Mouse (Mus musculus): ENCODE data around the gene Trim38.

The Trim38 gene

DNA sequence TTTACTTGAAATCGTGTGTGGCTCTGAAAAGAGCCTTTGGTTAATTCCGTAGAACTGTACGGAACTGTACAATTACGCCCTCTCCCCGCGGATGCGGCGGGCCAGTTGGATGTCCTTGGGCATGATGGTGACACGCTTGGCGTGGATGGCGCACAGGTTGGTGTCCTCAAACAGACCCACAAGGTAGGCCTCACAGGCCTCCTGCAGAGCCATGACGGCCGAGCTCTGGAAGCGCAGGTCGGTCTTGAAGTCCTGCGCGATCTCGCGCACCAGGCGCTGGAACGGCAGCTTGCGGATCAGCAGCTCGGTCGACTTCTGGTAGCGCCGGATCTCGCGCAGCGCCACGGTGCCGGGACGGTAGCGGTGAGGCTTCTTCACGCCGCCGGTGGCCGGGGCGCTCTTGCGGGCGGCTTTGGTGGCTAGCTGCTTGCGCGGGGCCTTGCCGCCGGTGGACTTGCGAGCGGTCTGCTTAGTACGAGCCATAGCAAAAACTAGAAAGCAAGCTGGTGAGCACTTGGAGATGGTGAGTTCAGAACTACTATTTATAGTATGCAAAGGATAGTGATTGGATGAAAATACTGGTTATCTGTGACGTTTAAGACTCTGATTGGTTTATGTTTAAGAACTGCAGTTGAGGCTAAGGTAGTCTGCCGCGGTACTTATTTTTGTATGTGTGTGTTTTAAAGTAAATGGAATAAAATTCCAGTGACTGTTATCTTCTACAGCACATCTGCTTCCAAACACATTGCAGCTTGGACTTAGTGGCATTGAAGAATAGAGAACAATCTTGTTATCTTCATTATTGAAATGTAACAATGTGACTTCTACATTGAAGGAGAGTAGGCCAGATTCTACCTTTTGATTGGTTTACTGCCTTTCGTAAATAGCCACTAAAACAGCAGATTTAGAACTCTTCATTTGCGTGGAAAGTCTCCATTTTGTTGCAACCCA, 7.6 kb upstream of the Trim38 start, which contains the start of gene Hist1h3a:
TSS of gene Hist1h3a (minus strand) at position 516 of the 951 bp plus-strand sequence.
- DNase-seq (ENCODE audit: low spot score): peak; percentile 50

DNA sequence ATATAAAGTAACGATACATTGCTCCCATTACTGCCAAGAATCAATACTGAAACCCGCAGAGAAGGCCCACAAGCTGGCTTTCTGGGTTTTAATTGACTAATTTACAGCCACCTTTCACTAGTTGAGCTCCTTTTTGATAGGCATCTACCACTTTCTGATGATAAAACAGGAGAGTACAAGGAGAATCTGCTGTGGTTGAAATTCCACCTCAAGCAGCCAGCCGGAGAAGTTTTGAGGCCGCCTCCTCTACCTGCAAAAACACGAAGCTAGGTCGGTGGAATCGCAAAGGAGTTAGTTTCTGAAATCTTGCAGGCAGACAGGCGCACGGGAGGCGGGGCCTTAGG, 6.5 kb upstream of the Trim38 start:
- DNase-seq (ENCODE audit: low spot score): no peak

DNA sequence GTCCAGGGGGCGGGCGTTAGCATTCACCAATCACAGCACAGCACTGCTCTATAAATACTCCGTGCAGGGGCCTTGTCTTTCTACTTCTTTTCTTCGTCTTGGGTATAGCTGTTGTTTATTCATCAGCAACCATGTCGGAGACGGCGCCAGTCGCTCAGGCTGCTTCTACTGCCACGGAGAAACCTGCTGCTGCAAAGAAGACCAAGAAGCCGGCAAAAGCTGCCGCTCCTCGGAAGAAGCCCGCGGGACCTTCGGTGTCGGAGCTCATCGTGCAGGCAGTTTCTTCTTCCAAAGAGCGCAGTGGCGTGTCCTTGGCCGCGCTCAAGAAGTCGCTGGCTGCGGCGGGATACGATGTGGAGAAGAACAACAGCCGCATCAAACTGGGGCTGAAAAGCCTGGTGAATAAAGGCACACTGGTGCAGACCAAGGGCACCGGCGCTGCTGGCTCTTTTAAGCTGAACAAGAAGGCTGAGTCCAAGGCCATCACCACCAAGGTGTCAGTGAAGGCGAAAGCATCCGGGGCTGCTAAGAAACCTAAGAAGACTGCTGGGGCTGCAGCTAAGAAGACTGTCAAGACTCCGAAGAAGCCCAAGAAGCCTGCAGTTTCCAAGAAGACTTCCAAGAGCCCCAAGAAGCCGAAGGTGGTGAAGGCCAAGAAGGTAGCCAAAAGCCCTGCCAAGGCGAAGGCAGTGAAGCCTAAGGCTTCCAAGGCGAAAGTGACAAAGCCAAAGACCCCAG, 6.0 kb upstream of the Trim38 start, which contains the start of gene Hist1h1a:
TSS of gene Hist1h1a (plus strand) at position 81 of the 738 bp plus-strand sequence.
- DNase-seq (ENCODE audit: low spot score): peak; percentile 80

DNA sequence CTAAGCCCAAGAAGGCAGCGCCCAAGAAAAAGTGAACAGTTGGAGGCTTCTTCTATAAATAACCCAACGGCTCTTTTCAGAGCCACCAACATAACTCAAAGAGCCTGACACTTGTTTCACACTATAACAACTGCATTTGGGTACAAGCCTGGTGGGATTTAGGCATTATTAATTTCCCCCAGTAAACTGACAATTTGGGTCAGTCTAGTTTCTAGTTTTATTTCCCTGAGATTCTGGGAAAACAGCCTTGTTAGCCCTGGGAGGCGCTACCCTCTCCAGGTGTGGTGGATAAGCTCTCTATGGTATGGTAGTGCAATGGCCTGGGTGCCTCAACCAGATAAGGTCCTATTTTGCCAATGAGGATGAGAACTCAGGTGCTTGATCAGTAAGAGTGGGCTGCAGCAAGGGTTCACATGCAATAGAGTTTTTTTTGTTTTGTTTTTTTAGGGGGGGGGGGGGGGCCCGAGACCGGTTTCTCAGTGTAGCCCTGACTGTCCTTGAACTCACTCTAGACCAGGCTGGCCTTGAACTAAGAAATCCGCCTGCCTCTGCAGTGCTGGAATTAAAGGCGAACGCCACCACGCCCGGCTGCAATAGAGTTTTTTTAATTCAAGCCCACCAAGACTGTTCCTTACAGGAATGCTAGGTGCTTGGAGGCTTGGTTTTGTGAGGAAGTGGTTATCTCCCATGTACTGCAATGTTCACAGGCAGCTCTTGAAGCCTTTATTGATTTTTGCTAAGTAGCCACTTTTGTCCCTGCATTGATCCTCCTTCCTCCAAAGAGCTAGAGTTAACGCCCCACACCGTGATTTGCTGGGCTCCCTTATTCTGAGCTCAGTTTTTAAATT, 5.2 kb upstream of the Trim38 start:
- no peak for DNase-seq (ENCODE audit: low spot score)

DNA sequence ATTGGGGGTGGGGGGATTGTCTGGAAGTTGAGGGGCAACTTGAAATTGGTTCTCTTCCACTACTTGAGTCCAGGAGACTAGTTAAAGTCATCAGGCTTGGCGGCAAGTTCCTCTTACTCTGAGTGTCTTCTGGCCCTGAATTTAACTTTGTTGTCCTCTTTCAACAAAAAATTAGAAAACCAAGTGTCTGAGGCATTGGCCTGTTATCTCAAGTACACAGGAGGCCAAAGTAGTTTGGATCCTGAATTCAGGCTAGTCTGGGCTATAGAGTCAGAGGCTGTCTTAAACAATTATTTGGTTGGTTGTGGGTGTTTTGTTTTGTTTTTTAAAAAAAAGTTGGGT, 4.6 kb upstream of the Trim38 start:
- no peak for DNase-seq (ENCODE audit: low spot score)

DNA sequence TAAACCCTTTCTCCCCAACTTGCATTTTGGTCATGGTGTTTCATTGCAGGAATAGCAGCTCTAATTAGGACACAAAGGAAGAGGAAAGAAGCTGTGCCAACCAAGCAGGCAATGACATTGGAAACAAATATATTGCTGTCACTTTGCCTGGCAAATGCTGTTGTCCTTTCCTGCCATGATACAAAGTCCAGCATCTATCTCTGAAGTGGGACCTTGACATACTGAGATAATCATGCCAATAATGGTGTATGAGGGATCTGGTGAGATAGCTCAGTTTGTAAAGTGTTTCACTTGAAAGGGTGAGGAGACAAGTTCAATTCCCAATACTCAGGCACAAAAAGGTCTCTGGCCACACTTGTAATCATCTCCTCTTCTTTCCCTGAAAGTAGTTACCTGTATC, 2.9 kb upstream of the Trim38 start:
- DNase-seq (ENCODE audit: low spot score): no peak

DNA sequence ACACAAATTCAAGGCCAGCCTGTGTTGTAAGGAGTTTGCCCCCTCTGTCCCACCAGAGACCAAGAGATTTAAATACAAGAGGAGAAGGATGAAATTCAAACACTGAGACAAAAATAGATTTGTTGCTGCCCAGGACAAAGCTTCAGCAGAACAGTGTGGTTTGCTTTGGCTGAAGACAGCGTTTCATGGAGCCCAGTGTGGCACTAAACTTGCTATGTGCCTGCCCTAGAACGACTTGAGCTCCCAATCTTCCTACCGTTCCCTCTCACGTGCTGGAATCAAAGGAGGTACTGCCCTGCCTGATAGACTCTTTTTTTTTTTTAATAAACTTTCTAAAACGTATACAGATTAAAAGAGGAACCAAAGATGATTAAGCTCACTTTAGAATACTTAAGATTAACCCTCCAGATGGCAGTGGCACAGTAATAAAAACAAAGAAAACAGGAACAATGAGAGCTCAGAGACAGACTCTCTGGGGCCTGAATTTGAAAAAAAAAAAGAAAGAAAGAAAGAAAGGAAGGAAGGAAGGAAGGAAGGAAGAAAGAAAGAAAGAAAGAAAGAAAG, 797 bp upstream of the Trim38 start:
- no peak for DNase-seq (ENCODE audit: low spot score)

DNA sequence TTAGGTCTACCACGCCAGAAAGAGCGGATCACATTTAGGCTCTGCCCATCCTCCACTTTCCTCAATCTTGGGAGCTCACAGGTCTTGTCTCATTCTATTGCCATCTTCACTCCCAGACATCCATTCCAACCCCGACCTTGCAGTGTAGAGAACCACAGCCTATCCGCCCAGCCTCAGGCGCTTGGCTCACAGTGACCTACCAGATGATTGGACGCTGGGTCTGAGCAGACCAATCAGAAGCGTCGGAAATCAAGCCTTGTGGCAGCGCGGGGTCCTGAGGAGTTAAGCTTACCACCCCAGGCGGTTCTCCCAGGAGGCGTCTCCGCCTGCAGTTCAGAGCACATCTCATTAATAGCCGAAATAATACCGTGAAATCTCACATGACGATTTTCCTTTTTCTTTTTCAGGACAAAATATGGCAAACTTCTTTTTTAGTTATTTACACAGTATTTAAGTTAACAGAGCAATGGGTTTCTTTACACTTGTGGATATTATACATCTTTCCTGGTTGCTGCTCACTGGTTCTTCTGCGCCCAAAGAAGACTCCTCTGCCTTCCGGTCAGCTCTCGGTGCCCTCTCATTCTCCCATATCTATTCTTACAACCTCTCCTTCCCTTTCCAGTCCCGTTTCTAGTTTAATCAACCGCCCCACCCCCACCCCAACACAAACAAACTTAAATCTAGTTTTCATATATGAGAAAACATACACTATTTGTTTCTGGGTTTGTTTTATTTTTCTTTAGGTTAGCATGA, 3.0 kb downstream of the Trim38 start:
- peak; percentile 44 for DNase-seq (ENCODE audit: low spot score)

DNA sequence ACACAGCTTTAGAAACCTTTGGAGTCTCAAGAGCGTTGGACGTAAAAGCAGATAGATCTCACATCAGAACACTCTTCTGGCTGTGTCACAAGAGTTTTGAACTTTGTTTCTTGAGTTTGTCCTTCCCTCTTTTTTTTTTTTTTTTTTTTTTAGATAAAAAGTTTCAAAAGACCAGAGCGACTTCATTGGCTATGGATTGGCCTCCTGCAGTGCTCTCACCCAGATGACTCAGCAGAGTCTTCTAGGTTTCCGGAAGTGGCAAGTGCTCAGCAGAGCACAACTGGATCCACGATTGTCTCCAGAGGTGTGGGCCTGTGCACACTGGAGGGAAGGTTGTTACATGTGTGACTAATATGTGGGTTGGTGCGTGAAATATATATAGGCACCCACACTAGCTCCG, 8.6 kb downstream of the Trim38 start:
- DNase-seq (ENCODE audit: low spot score): no peak

DNA sequence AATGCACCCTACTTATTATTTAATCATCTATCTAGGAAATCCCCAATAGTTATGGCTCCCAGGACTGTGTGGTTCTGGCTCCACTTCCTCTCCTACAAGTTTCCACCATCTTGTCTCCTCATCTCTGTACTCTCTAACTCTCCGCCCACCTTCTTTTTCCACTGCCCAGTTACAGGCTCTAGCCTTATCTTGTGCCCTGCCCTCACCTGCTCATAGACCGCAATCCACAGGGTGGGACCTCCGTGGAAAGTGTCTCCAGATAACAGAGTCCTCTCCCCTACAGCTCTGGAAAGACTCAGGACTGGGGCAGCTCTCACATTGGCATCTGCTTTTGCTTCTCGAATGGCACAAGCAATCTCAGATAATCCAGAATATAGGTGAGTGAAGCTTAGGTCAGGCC, 9.3 kb downstream of the Trim38 start:
- no peak for DNase-seq (ENCODE audit: low spot score)

DNA sequence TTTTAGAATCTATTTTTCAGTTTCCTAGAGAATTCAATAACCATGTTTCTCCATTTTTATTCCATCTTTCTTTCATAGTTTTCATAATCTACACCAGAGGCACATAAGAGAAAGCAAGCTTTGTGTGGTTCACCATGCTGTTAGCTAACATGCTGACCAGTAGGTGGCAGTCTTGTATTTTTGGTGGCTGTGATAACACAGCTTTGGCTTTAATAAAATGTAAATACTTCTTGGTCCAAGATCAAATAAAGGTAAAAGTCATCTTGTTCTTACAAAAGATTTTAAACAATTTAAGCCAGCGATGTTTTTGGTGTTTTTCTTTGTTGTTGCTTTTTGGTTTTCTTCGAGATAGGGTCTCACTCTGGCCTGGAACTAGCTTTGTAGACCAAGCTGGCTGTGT, 22.8 kb downstream of the Trim38 start:
- DNase-seq (ENCODE audit: low spot score): no peak

DNA sequence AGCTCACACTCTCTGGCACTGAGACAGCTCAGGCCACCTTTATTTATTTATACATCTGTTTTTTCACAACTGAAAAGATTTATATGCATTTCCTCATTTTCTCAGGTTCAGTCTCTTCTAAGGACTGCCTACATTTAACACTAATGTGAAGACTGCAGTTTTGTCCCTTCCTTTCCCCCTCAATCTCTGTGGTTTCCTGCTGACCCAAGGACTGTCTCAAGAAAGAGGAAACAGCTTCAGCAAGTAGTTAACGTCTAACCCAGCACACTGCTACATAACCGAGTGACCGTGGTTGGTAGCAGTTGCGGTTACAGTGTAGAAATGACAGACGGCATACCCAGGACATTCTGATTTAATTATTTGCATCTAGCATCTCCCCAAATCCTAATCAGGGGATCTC, 29.7 kb downstream of the Trim38 start:
- DNase-seq (ENCODE audit: low spot score): no peak

DNA sequence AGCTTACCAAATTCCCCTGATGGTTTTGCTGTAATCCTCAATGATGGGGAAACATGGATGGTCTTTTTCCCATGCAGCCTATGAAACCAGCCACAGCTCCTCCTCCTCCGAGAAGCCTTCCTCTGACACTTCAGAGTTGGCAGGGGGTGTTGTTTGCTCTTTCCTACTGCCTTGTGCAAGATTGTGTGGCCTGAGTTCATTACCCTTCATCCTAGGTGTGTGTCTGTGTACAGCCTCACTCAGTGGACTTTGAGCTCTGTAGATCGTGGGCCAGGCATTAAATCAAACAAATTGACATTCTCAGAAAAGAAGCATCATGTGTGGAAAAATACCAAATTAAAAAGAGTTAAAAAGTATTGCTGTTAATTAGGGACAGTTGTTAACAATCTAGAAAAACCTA, 34.8 kb downstream of the Trim38 start:
- no peak for DNase-seq (ENCODE audit: low spot score)

DNA sequence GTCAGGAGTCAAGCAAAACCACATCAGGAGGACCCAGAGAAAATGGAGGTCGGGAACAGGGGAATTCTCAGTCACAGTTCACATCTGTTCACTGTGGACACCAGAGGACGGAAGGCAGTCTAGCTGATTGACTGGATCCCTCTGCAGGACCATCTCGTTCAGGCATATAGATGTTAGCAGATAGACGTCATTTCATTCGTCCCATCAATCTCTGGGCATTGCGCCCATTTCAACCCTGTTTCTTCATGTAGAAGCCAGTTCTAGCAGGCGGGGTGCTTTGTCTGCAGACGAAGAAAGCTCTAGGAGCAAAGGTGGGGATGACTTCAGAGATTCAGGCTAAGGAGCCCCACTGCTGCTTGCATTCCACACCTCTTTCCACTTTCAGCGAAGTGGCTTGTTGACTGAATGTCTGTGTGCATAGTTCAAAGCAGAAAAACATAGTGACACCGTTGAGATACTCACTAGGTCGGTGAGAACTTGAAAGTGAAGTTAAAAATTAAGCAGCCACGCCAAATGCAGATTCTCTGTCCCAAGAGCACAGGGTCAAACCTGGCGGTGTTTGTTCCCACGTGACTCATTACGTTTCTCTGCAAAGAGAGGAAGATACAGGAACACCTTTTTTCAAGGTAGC, 36.8 kb downstream of the Trim38 start, which contains the start of gene Slc17a2:
TSS of gene Slc17a2 (plus strand) at position 572 of the 631 bp plus-strand sequence.
- no peak for DNase-seq (ENCODE audit: low spot score)

DNA sequence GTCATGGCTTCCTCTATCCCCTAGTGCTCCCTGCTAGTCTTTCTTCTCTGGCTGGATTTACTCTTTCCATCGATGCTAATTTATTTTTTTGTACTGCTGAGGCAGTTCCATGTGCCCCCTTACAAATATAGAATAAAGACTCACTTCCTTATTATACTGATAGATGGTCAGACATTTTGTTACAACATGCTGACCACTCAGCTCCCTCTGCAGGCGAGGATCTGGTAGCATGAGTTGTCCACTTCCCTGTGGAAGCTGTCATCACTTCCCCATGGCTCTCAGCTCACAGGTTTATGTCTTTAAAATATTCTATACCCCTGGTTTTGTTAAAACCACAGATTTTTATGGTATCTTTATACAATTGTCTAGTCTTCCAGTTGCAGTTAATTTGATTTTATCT, 46.4 kb downstream of the Trim38 start:
- DNase-seq (ENCODE audit: low spot score): no peak

DNA sequence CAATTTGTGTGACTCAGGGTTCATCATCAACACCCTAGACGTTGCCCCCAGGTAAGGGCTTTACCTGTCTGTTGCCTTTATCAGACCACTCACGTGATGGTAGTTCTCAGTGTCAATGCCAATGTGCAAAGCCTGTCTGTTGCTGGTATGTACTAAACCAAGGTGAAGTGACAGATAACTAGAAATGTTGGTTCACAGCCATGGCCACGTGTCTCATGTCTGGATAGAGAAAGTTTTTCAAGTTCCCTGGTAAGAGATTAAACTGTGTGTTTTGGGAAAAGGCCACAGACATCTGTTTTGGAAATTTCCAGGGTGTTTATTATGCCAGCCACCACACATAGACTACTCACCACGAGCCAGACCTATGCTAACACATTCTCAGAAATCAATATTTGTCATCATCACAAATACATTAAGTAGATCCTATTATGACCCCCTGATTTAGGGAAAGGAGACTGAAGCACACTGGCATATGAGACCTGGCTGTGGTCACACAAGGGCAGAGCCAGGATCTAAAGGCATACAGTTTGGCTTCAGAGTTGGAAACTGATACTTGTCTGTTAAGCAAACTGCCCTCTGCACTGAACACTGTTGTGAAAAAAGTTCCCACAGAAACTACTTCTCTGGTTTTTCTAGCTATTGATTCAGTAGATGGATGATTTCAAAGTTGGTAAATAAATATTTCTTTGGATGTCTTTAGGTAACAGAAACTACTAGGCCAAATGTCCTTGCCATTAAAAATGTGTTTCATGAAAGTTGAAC, 50.6 kb downstream of the Trim38 start:
- no peak for DNase-seq (ENCODE audit: low spot score)

DNA sequence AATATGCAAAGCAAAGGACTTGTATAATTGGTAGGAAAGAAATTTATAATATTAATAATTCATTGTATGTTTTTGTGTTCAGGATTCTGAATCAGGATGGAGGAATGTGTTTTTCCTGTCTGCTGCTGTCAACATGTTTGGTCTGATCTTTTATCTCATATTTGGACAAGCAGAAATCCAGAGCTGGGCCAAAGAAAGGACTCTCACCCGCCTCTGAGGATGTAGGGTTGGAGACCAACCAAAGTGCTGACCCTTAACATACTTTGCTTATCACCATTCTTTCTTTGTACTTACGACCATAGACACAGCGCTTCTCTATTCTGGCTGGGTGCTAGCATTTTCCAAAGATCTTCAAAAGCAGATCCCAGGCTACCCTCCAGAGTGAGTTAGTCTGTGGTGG, 52.5 kb downstream of the Trim38 start:
- no peak for DNase-seq (ENCODE audit: low spot score)

DNA sequence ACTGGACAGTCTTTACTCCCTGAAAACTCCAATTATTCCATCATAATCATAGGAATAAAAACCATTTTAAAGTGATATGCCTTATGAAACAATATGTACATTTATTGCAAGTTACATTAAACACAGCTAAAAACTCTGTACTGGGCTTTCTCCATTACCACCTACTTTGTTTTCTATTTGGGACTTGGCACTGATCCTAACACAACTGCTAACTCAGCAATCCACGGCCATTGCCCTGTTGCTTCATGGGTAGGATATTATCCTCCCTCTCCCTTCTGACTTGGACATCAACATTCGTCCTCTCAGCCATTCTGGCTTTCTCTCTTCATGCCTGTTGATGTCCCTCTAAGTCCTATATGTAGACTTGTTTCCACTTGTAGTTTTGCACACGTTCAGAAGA, 56.9 kb downstream of the Trim38 start:
- no peak for DNase-seq (ENCODE audit: low spot score)

DNA sequence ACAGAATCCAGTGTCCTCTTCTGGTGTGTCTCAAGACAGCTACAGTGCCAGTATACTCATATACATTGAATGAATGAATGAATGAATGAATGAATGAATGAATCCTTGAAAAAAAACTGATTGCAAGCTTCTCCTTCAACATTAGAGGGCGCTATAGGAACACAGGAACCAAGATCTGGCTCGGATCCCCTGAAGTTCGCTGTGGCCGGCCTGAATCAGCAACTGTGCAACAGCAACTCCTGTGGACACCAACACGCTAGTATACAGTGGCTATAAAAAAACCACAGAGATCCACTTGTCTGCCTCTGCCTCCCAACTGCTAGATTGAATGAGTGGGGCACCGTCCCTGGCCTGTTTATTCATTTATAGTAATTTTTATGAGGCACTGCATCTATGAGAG, 63.3 kb downstream of the Trim38 start:
- no peak for DNase-seq (ENCODE audit: low spot score)

DNA sequence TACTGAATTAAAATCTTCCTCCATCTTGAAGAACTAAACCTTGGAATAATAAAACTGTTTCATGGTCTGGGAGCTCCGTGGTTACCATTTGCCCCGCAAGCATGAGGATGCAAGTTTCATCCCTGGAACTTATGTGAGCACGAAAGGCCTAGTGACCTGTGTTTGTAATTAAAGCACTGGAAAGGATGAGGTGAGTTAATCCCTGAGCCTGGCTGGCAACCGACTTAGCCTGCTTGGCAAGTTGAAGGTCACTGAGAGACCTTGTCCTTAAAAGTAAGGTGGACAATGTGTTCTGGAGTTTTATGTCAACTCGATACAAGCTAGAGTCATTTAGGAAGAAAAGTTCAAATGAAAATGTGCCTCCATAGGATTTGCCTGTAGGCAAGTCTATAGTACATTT, 65.1 kb downstream of the Trim38 start:
- DNase-seq (ENCODE audit: low spot score): no peak

Data from ovary, postnatal 36 days (tissue).